Mouse (Mus musculus) MEL (cell line): ENCODE results near the gene Tctn3. TPM values are rescaled to one million over a fixed set of nuclear protein-coding genes. Genes with fewer than 3 reads are reported as not detected.
"Not testable (repeated sequence)": the region's sequence is repeated elsewhere in the genome, so short reads cannot be mapped to it uniquely, and the experiment has no call there.

ENCODE experiments used
- DNase-seq: peaks from one replicate; pipeline ENCODE4 v3.0.0; 2011; ENCODE audit warnings: low read depth, low spot score
- H3K27ac ChIP-seq: 2 replicates; pipeline ENCODE4 v1.5.1; 2012; ENCODE audit warnings: low read depth, mild to moderate bottlenecking, control low read depth, low read length, moderate library complexity; ENCODE audit not compliant: control insufficient read depth
- H3K27me3 ChIP-seq, 2 experiments: fragments of 150-350 bp in 1 of 2; sonication (generic) in 1 of 2; 2 replicates each; pipeline ENCODE4 v1.6.1; 2012; ENCODE audit warnings: low read length in 2 of 2, mild to moderate bottlenecking in 2 of 2, improper control_type of control experiment in 1 of 2, moderate library complexity in 1 of 2; ENCODE audit not compliant: insufficient read depth in 2 of 2, control insufficient read depth in 1 of 2
- H3K36me3 ChIP-seq, 2 experiments: 2 replicates each; pipeline ENCODE4 v1.6.1; 2012 to 2014; ENCODE audit warnings: low read length in 2 of 2, improper control_type of control experiment in 1 of 2, inconsistent platforms in 1 of 2, mild to moderate bottlenecking in 1 of 2; ENCODE audit not compliant: insufficient read depth in 2 of 2, control insufficient read depth in 1 of 2
- H3K4me1 ChIP-seq, 2 experiments: fragments of 150-350 bp in 1 of 2; sonication (generic) in 1 of 2; 2 replicates each; pipeline ENCODE4 v1.6.1; 2012; ENCODE audit warnings: low read length in 2 of 2, improper control_type of control experiment in 1 of 2, mild to moderate bottlenecking in 1 of 2; ENCODE audit not compliant: insufficient read depth in 2 of 2, control insufficient read depth in 1 of 2
- H3K4me3 ChIP-seq, 2 experiments: fragments of 150-350 bp in 1 of 2; sonication (generic) in 1 of 2; 2 replicates each; pipeline ENCODE4 v1.5.1; 2012; ENCODE audit warnings: low read depth in 2 of 2, low read length in 2 of 2, mild to moderate bottlenecking in 2 of 2, moderate library complexity in 2 of 2, control low read depth in 1 of 2, improper control_type of control experiment in 1 of 2; ENCODE audit not compliant: control insufficient read depth in 1 of 2, insufficient read depth in 1 of 2
- H3K79me2 ChIP-seq: 2 replicates; pipeline ENCODE4 v1.6.1; 2012; ENCODE audit warnings: mild to moderate bottlenecking, low read length, moderate library complexity; ENCODE audit not compliant: control insufficient read depth, poor library complexity, insufficient read depth
- H3K9ac ChIP-seq: 2 replicates; pipeline ENCODE4 v1.6.1; 2012; ENCODE audit warnings: low read depth, mild to moderate bottlenecking, control low read depth, low read length, moderate library complexity; ENCODE audit not compliant: control insufficient read depth, poor library complexity, severe bottlenecking
- H3K9me3 ChIP-seq: fragments of 150-350 bp; sonication (generic); replicated peaks from 2 replicates; pipeline ENCODE4 v1.6.1; 2012; ENCODE audit warnings: mild to moderate bottlenecking, low read length, improper control_type of control experiment, moderate library complexity; ENCODE audit not compliant: insufficient read depth
- CHD1 ChIP-seq: IDR thresholded peaks from 2 replicates; pipeline ENCODE4 v1.6.1; 2012; ENCODE audit warnings: low read depth, mild to moderate bottlenecking, inconsistent platforms, low read length, improper control_type of control experiment
- CHD2 ChIP-seq: IDR thresholded peaks from 2 replicates; pipeline ENCODE4 v1.6.1; 2011; ENCODE audit warnings: low read length, improper control_type of control experiment
- CTCF ChIP-seq, 3 experiments: IDR thresholded peaks in 2 of 3; conservative IDR thresholded peaks in 1 of 3; 2 replicates each; pipeline ENCODE4 v1.5.1; 2011 to 2012; ENCODE audit warnings: low read length in 3 of 3, low read depth in 2 of 3, mild to moderate bottlenecking in 2 of 3, improper control_type of control experiment in 1 of 3, inconsistent platforms in 1 of 3, mixed read lengths in 1 of 3, moderate library complexity in 1 of 3; ENCODE audit not compliant: control insufficient read depth in 1 of 3, insufficient read depth in 1 of 3, poor library complexity in 1 of 3, severe bottlenecking in 1 of 3
- ELF1 ChIP-seq: IDR thresholded peaks from 2 replicates; pipeline ENCODE4 v1.6.1; 2014; ENCODE audit warnings: low read depth, mild to moderate bottlenecking, inconsistent platforms, low read length, improper control_type of control experiment, moderate library complexity
- GATA1 ChIP-seq: IDR thresholded peaks from 2 replicates; pipeline ENCODE4 v1.6.1; 2011; ENCODE audit warnings: low read depth, low read length, improper control_type of control experiment
- MAFK ChIP-seq: IDR thresholded peaks from 2 replicates; pipeline ENCODE4 v1.6.1; 2011; ENCODE audit warnings: low read depth, mild to moderate bottlenecking, low read length, improper control_type of control experiment, borderline replicate concordance
- MYB ChIP-seq: IDR thresholded peaks from 2 replicates; pipeline ENCODE4 v1.6.1; 2011; ENCODE audit warnings: mild to moderate bottlenecking, low read depth, low read length, improper control_type of control experiment
- POLR2A ChIP-seq, 2 experiments: IDR thresholded peaks; 2 replicates each; pipeline ENCODE4 v1.6.1; 2011 to 2012; ENCODE audit warnings: low read length in 2 of 2, mild to moderate bottlenecking in 2 of 2, control low read depth in 1 of 2, improper control_type of control experiment in 1 of 2, low read depth in 1 of 2, moderate library complexity in 1 of 2; ENCODE audit not compliant: control insufficient read depth in 1 of 2, insufficient read depth in 1 of 2, poor library complexity in 1 of 2
- POLR2AphosphoS5 ChIP-seq: IDR thresholded peaks from 2 replicates; pipeline ENCODE4 v1.6.1; 2012; ENCODE audit warnings: low read depth, borderline replicate concordance, mild to moderate bottlenecking, inconsistent platforms, low read length, moderate library complexity, mixed read lengths
- RAD21 ChIP-seq: IDR thresholded peaks from 2 replicates; pipeline ENCODE4 v1.6.1; 2011; ENCODE audit warnings: mild to moderate bottlenecking, low read depth, low read length, improper control_type of control experiment
- SMC3 ChIP-seq: IDR thresholded peaks from 2 replicates; pipeline ENCODE4 v1.6.1; 2011; ENCODE audit warnings: low read depth, low read length, improper control_type of control experiment
- ZC3H11A ChIP-seq: IDR thresholded peaks from 2 replicates; pipeline ENCODE4 v1.6.1; 2012; ENCODE audit warnings: low read depth, mild to moderate bottlenecking, inconsistent platforms, low read length, improper control_type of control experiment
- ZMIZ1 ChIP-seq: IDR thresholded peaks from 2 replicates; pipeline ENCODE4 v1.6.1; 2012; ENCODE audit warnings: low read depth, mild to moderate bottlenecking, inconsistent platforms, low read length, improper control_type of control experiment, moderate library complexity
- ZNF384 ChIP-seq: IDR thresholded peaks from 2 replicates; pipeline ENCODE4 v1.6.1; 2012; ENCODE audit warnings: low read depth, mild to moderate bottlenecking, inconsistent platforms, low read length, improper control_type of control experiment
- polyA plus RNA-seq, 2 experiments: library from polyadenylated mRNA; stranded (reverse) in 1 of 2; unstranded in 1 of 2; fragments of >175 nt in 1 of 2; fragments of >200 nt in 1 of 2; gene quantifications; 2 replicates each; pipeline versions ENCODE4 v1.2.1 to v1.2.4; 2012; ENCODE audit warnings: low replicate concordance in 2 of 2, low read depth in 1 of 2; ENCODE audit not compliant: insufficient read length in 2 of 2, insufficient read depth in 1 of 2, missing spikeins in 1 of 2
- total RNA-seq: library from RNA; depleted of rRNA; stranded (reverse); fragments of 300-350 nt; gene quantifications from 2 replicates; pipeline ENCODE4 v1.2.3, GENCODE M21; 2012

Gene Tctn3
- total and polyA plus RNA-seq, 3 experiments = 3.6 to 6.2 TPM; not detected in 1

DNA sequence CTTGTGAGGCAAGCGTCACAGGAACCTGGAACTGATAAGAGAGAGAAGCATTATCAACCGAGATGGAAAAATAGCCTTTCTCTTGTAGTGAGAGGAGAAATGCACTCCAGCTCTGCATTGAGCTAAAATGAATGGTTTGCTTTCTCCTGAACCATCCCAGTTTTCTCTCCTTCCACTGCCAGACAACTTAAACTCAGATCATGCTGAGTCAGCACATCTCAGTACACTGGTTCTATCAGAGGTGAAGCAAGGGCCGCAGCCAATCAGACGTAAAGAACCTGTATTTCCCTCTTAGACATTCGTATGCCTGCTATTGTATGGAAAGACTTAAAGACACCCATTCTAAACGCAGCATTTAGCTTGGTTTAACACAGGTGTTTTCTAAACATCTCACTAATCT, 4.4 kb downstream of the Tctn3 start:
- Histone ChIP-seq H3K9ac (no peak overlapping the region), H3K36me3 (peaks cover 0 to 3% of the 10 kb centered on the region in 2 experiments; a peak in 1 of 4 replicates)

DNA sequence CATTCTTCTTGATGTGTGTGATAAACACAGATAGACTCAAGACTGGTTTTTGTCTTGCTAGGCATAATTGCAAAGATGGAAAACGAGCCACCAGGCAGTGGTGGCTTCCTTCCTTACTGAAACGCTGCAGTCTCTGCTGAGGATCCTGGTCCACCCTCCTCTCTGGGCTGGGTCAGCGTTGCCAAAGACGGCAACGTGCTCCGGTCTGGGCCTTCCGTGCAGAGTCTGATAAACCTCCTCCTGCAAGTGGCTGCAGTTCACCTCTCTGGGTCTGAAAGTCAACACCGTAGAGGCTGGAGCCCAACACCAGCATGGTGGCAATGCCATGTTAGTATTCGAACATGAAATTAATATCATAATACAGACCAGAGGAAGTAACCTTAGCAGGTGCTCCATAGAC, 6.8 kb downstream of the Tctn3 start:
- Histone ChIP-seq H3K27ac (no peak overlapping the region), H3K36me3 (peaks cover 0 to 8% of the 10 kb centered on the region in 2 experiments; a peak in 2 of 4 replicates), H3K9ac (no peak overlapping the region), H3K4me3 (no peak overlapping the region)
- TF ChIP-seq CTCF (IDR thresholded peaks at IDR 0.05 in 2 of 3, conservative IDR thresholded peaks at IDR 0.05 in 1 of 3; ENCODE audit: control insufficient read depth in 1 of 3, insufficient read depth in 1 of 3, low read depth in 2 of 3, low read length in 3 of 3, poor library complexity in 1 of 3, severe bottlenecking in 1 of 3) = no peak
- no peak for TF ChIP-seq SMC3
- TF ChIP-seq CHD2 = no peak
- no peak for TF ChIP-seq POLR2AphosphoS5
- TF ChIP-seq POLR2A (IDR thresholded peaks at IDR 0.05; ENCODE audit: control insufficient read depth in 1 of 2, insufficient read depth in 1 of 2, low read depth in 1 of 2, low read length in 2 of 2, poor library complexity in 1 of 2) = no peak
- no peak for TF ChIP-seq MYB
- no peak for TF ChIP-seq ELF1
- no peak for TF ChIP-seq RAD21
- TF ChIP-seq CHD1 = no peak
- TF ChIP-seq ZMIZ1 = no peak
- TF ChIP-seq, all 39 proteins: peak for 0
- Histone ChIP-seq H3K27me3 (no peaks in the 10 kb centered on the region), H3K79me2 (no peaks in the 10 kb centered on the region), H3K4me1 (peaks cover 0 to 5% of the 10 kb centered on the region in 2 experiments; a peak in 1 of 4 replicates), H3K9me3 (no peaks in the 10 kb centered on the region)
- no peak for DNase-seq

More for the DNA sequence above, 4.4 kb downstream of the Tctn3 start:
- DNase-seq = no peak
- 0 out of 4 replicates have a peak, but pooled peaks cover 0 to 3% of the 10 kb centered on the region in 2 experiments for H3K4me1 ChIP-seq
- H3K79me2 ChIP-seq = peaks cover 1% of the 10 kb centered on the region; the same call in 1 of the 2 replicates
- no peaks in the 10 kb centered on the region for H3K27me3 ChIP-seq
- no peak overlapping the region for H3K4me3 ChIP-seq
- TF ChIP-seq MAFK (peak; percentile 89), ZC3H11A (no peak)
- no peak overlapping the region for H3K27ac ChIP-seq
- H3K9me3 ChIP-seq = no peaks in the 10 kb centered on the region

DNA sequence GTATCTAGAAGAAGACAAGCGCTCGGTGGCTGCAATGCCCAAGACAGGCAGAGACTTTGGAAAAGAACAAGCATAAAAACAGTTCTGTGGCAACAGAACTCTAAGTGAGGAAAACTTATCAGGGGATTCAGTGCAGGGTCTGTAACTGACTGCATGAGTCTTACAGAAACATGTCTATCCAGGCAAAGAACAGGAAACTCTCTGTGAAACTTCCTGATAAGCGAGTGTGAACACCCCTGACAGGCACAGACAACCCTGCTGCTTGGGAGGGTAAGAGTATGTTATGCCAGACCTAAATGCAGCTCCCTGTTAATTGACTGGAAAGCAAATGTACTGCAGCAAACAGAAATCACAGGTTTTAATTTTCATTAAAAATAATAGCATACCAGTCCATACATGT, 10.2 kb downstream of the Tctn3 start:
- no peaks in the 10 kb centered on the region for H3K79me2 ChIP-seq
- H3K27me3 ChIP-seq = no peaks in the 10 kb centered on the region
- peak; percentile 53 for DNase-seq
- peaks cover 0 to 8% of the 10 kb centered on the region in 2 experiments; a peak in 2 of 4 replicates for H3K36me3 ChIP-seq
- TF ChIP-seq ZNF384 (no peak), GATA1 (peak; percentile 57)
- TF ChIP-seq, all 39 proteins: peak for 1
- Histone ChIP-seq H3K27ac (peak overlapping the region; percentile 42; the same call in 1 of the 2 replicates), H3K9ac (no peak overlapping the region), H3K9me3 (no peaks in the 10 kb centered on the region), H3K4me1 (peaks cover 0 to 5% of the 10 kb centered on the region in 2 experiments; a peak in 1 of 4 replicates), H3K4me3 (no peak overlapping the region)

DNA sequence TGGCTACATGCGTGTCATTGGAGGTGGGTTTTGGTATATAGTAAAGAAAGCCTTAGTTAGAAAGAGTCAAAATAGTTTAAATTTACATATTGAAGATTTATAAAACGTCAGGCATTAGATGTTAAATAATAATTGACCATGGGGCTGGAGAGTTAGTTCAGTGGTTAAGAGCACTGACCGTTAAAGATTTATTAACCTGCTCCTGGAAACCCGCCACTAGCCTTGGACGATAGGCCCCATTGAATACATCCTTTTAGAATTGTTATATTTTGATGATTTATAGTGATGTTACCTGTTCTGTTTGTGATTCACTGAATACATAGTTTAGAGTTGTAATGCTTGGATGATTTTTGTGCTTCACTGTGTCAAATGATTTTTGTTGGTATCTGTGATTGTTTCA, 11.2 kb downstream of the Tctn3 start:
- H3K9ac ChIP-seq, H3K27ac ChIP-seq, H3K79me2 ChIP-seq, H3K36me3 ChIP-seq, H3K4me3 ChIP-seq, H3K27me3 ChIP-seq, H3K9me3 ChIP-seq, DNase-seq, H3K4me1 ChIP-seq: not testable (repeated sequence)
